Mouse (Mus musculus): Measurements from ENCODE around the gene Gm45062.

GRCm38 (mm10) chr6:8416802-8417569 lies 157.7 kb downstream of the Gm45062 start:
- TF ChIP-seq CTCF (IDR thresholded peaks at IDR 0.05; ENCODE audit: extremely low read depth, insufficient read depth, insufficient read length, insufficient replicate concordance) (no peak), POLR2A (IDR thresholded peaks at IDR 0.05; ENCODE audit: low read depth, low read length) (no peak)

All from spleen, adult 2 months (tissue).